Mouse (Mus musculus): ENCODE results near the gene Rfxank.

Rfxank gene

DNA sequence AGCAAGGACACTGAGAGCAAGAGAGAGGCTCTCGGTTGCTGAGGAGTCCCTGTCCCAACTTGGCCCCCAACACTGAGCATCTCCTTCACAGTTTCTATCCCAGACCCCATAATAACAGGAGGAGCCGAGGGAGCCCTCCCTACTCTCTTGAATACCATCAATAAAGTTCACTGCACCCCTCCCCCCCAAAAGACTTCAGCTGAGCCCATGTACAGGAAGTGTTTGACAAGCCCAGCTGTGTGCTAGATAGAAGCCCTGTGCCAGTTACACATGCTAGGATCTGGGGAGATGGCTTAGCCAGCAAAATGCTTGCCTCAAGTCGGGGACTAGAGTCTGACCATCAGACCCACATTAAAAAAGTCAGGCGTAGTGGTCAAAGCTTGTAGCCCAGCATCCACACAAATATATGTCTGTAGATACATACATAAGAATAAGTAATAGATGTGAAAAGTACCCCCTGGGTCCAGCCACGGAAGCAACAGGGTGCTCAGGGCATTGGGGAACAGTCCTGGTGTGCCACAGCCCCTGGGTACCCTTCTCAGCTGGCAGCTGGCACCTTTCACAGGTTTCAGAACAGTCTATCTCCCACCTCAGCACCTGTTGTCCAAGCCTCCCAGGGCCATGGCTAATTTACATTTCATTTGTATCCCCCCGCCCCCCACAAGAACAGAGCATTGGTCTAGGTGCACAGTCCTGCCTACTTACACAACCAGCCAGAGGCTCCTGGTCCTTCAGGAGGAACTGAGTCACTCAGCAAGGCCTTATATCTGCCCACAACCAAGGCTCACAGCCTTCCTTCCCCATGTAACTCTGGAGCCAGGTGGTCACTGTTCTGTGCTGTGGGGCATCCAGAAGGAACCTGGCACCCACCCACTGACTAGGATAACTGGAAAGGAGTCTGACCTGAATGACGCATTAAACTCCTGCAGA lies 9.0 kb upstream of the Rfxank start:
- DNase-seq: no peak

DNA sequence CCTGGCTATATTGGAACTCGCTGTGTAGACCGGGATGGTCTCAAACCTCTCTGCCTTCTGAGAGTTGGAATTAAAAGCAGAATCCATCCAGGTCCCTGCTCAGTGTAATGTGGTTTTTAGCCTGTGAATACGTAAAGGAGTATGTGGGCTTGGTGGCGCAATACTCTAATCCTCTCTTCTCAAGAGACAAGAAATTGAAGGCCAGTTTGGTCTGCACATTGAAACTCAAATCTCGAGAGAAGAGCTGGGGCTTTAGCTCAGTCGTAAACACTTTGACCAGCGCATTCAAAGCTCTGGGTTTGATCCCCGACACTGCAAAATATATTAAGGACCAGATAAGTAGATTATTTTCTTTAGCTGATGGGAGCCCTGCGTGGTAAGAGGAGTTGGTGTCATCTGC lies 1.0 kb upstream of the Rfxank start:
- no peak for DNase-seq

DNA sequence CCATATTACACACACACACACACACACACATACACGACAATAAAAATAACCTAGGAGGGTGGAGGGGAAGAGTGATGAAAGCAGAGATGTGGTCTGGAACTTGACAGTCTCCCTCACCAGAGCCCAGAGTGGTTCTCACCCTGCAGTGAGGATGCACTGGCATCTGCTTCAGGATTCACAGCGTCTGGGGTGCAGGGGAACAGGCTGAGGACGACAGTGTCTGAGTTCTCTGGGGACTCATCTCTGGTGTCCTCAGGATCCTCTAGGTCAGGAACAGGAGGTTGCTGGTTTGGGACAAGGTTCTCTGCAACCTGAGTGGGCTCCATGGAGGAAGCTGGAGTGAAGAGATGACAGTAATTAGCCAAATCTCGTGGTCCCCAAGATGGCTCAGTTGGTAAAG lies 1.1 kb downstream of the Rfxank start:
- DNase-seq: no peak

DNA sequence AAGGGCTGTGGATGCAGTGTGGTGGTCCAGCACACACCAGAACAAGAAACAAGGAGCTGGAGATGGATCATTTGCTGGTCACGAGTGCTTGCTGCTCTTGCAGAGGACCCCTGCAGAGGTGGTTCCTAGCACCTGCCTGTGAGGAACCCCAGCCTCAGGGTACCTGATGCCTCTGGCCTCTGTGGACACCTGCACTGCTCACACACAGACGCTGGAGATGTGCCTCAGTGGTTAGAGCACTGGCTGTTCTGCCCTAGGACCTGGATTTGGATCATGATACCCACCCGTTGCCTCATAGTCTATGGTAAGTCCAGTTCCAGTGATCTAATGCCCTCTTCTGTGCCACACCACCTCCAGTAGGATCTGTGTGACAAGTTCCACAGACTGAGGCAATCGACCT lies 2.4 kb downstream of the Rfxank start:
- DNase-seq: no peak

DNA sequence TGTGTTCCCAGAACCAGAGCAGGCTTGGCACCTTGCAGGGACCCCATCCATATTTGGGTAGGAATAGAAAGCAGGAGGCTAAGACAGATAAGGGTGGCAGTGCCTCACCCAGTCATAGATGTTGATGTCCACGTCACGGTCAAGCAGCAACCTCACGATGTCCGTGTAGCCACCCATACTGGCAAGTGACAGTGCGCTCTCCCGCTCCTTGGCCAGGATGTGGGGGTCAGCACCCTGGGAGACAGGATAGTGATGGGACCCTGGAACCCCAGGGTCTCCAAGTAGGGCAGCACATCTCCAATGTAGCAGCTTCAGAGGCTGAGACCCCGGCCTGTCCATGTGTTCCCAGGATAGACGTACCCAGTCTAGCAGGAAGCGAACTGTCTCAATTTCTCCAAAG lies 4.0 kb downstream of the Rfxank start:
- no peak for DNase-seq

DNA sequence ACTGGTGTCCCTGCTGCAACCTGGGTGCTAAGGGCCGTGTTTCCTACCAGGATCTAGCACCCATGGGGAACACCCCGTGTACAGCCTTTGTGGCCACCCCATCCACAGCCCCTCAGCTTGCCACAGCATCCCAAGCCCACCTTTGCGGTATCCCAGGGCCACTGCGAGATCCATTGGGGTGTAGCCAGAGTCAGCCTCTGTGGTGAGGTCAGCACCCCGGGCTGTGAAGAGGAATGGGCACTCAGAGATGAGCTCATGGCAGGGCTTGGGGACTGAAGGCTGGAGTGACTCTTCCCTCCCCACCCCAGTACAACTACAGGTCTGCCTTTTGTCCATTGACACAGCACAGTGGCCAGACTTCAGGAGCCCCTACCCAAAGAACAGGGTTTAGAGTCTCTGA lies 4.9 kb downstream of the Rfxank start:
- no peak for DNase-seq

DNA sequence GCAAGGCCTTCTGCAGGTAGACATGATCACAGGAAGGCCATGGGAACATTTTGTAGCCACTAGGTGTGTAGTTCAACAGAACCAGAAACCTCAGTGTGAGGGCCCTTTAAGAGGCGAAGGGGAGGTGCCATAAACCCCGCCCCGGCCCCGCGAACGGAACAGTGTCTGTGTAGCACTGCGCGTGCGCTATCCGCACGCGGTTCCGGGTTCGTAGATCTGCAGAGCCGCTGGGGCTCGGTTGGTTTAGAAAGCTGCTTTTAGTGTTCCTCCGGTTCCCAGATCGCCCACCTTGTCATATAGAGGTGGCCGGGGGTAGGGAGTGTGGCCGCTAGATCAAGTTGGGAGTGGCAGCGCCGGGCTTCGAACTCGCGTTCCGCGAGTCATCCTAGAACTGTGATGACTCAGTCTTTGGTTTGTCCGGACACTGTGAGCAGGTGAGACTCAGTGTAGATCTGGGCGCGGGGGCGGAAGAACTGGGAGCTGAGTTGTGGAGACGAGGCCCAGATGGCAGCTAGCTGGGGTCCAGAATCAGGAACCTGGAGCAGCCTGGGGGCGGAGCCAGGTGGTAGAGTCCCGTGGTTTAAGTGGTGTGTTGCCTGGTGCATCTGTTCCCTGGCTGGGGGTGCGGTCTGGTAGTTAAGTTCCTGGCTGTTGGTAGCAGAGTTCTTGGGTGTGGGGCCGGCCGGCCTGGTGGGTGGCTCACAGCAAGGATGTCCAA lies 7.6 kb downstream of the Rfxank start, which contains the start of gene Nr2c2ap:
TSS of gene Nr2c2ap (plus strand) at position 168 of the 718 bp plus-strand sequence.
- DNase-seq: peak; percentile 82

DNA sequence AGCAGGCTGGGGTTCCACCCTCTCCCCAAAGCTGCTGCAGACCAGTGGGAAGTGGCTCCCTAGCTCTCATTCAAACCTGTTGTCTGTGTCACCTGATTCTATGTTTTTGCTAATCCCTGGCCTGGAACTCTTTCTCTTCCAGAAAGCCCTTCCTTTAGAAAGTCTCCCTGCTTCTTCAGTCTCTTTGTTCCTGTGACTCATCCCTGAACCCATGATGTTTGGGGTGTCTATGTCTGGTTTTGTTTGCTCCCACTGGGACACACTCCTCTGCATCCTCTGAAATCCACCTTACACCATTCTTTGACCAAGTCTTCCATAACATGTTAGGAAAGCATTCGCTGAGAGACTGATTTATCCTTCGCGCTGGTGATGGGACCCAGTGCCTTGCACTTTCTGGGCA lies 8.9 kb downstream of the Rfxank start:
- DNase-seq: no peak

DNA sequence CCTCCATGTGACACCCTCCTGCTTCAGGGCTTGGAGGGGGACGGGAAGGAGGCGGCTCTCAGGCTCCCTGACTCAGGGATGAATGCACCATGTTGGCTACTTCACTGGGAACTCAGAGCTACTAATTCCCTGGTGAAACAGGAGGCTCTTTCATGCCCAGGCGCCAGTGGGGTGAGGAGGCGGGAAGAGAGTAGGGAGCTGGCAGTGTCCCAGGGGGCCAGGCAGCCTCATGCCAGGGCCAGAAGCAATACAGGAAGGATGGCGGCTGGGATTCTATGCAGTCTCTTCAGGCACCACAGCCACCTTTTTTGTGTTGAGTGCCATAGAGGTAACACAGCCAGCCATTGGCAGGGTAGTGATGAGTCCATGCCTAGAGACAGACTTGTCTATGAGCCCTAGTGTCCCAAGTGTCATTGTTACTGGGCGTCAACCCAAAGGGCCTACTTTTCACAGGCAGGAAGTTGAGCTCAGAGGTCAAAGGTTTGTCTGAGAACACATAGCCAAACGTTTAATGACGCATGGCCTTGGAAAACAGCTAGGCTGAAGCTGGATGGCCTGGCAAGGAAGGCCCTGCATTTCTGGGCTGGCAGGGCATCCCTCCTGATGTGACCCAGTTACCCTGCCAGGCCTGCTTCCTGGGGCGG lies 9.5 kb downstream of the Rfxank start:
- DNase-seq: peak; percentile 61

DNA sequence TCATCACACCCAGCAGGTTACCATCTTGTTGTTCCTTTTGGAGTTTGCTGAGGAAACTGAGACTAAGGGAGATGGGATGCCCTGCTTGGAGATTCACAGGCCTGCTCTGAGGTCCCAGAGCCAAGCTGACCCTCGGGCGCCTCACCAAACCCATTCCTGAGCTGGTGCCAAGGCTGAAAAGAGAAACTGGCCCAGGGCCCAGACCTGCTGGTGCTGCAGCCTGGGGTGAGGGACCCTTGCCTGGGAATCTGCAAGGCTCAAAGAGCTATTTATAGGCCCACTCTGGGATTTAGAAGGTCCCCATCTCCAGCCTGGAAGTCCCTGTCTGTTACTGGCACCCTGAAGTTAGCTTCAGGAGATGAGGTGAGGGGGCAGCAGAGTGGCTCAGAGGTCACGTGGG lies 10.5 kb downstream of the Rfxank start:
- no peak for DNase-seq

DNA sequence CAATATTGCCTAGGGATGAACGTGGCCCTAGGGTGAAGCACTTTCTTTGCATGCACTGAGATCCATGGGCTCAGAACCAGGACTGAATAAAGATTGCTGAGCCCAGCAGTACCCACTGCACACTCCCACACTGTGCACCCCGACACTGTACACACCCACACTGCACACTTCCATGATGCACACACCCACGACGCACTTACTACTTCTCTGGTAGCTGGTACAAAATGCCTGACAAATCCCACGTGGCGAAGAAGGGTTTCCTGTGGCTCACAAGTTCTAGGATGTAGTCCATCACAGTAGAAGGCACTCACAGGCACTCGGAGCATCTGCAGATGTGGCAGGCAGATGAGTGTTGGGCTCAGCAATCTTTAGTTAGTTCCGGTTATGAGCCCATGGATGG lies 14.0 kb downstream of the Rfxank start:
- no peak for DNase-seq

DNA sequence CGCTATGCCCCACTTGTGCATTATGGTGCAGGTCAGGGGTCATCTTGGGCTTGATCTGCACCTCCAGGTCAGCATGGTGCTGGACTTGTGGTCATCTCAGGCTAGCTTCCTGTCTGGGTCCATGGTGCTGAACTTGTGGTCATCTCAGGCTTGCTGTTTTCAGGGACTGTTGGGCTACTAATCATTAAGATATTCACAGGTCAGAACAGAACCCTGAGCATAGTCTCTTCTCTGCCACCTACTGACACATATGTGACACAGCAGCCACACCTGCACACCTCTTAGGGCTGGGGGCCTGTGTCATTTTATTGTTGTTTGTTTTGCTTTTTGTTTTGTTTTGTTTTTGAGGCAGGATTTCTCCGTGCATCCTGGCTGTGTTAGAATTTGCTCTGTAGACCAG lies 16.1 kb downstream of the Rfxank start:
- no peak for DNase-seq

DNA sequence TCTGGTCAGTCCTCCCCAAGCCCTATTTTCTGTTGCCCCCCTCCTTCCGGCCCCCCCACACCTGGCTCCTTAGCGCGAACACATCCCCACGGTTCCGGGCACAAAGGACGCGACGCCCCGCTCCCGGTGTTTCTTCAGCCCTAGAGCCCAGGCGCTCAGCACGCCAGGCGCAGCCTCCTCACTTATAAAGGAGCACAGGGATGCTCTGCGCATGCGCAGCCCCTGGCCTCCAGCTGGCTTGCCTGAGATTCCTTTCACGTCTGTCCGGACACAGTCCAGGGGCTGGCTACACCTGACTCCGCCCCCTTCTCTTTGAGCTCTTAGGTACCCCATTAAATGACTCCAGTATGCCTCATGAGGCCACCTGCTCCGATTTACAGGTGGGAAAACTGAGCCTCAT lies 18.3 kb downstream of the Rfxank start, which contains the start of gene Ncan:
TSS of gene Ncan (minus strand) at position 207 of the 400 bp plus-strand sequence.
- DNase-seq: peak; percentile 90

DNA sequence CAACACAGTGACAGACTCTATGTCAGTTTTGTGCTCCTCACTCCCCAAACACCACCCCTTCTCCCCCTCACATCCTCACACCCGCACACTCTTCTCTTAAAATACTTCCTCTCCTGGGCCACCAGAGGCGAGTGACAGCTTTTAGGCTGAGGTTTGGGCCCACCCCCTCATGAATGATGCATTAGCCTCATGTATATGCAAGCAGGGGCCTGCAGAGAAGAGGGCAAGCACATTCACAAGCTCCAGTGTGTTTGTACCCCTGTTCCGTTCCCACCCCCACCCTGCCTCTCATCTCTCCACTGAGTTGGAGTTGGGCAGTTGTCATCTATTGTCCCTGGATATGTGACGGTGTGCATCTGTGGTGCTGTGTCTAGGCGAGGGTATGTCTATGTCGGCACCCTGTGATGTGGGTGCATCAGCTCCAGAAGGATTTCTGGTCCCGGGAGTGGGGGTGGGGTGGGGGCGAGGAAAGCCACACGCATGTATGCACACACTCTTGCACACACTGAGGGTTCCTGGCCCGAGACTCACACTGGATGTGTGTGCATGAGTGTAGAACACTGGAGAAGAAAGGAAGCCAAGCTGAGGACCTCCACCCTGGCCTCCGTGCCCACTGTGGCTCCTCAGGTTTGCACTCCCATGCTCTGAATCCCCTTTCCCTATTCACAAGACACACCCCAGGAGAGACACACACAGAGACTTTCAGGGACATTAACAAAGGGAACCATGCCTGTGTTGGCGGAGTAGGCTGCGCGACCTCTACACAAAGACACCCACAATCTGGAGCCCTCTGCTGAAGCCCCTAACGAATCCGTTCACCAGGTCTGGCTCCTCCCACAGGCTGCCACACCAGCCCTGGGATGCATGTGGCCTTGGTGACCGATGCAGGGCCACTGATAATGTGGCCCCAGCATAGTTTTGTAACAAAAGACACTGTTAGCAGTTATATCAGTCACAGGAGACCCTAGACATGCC lies 19.9 kb downstream of the Rfxank start:
- no peak for DNase-seq

DNA sequence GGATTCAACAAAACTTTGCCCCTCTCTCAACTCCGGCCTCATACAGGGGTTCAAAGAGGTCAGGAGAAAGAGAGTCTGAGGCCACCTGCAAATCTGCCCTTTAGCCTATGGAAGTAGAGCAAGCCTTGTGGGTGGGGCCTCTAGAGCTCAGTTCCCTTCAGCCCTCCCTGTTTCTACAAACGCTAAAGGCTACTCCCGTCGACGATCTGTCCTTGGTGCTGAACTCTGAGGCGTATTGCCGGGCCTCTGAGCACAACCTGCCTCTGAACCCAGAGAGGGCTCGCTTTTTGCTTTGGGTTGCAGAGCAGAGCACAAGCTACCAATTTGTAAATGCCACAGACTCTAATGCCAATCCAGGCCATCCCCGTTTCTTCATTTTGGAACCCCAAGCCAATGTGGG lies 21.3 kb downstream of the Rfxank start:
- no peak for DNase-seq

DNA sequence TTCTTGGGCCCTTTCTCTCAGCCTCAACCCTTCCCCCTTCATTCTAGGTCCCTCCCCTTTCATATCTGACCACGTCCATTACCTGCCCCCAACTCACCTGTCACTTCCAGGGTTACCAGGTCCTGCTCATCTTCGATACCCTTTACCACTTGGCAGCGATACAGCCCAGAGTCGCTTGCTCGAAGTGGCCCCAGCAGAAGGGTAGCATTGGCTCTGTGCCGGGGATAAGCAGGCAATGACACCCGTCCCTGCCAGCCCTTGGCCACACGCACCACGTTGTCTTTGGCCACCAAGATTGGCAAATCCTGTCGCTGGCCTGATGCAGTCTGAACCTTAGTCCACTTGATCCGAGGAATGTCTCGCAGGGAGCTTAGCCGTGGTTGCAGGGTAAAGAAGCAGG lies 24.1 kb downstream of the Rfxank start:
- no peak for DNase-seq

DNA sequence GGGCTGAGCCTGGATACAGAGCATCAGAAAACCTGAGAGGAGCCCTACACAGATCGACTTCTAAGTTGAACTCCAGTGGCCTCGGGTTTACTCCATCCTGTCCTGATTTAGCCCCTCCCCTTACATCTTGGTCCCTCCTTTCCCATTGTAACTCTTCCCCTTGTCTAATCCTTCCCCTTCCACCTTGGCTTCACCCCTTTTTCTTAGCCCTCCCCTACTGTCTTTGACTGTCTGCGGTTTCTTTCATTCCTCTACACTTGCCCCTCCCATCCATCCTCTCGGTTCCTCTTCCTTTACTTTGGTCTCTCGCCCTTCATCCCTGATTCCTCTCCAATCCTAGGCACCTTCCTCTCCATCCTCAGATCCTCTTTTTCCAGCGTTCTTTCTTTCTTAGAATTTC lies 24.5 kb downstream of the Rfxank start:
- DNase-seq: no peak

DNA sequence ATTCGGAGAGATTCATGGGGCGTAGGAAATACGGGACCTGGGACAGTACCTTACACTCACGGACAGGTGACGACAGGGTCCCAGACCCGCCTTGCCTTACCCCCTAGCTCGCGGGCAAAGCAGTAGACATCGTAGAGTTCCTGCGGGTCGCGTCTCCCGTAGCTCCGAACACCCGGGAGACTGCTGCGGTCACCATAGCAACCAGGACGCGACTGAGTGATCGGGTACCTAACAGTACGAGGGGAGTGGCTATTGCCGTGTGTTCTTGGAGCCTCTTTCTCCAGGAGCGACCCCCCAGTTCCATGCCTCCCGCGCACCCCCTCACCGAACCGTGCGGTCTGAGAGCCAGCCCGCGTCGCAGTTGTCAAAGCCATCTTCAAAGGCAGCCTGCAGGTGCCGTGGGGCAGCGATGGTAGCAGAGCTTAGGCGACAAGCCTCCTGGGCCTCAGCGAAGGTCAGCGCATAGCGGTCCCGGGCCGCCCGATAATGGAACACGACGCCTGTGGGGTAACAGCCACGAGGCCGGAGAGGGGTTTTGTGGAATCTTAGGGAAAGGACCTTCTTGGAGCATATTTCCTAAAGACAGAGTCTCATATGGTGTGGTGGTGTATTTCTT lies 26.4 kb downstream of the Rfxank start:
- DNase-seq: no peak

DNA sequence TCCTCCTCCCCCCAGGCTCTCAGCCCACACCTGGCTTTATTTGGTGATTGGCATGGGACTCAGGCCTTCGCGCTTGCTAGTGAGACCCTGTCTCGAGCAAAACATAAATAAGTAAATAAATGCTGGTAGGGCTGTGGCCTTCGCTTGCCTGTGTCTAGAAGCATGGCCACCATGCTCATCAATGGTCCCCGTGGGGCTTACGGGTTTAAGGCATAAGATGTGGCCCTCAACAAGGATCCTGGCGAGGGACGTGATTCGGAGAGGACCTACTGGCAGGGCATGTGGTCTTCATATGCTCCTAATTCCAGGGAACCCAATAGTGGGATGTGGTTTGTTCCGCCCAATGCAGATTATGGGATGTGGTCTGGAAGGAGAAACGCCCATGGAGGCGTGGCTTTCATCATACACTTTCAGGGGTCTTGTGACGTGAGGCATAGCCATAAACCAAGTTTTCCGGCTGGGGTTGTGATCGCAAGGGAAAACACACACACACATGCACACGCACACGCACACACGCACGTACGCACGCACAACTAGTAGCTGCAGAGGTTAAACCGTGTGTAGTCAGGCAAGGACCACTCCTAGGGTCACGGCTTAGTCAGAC lies 27.7 kb downstream of the Rfxank start:
- DNase-seq: no peak

DNA sequence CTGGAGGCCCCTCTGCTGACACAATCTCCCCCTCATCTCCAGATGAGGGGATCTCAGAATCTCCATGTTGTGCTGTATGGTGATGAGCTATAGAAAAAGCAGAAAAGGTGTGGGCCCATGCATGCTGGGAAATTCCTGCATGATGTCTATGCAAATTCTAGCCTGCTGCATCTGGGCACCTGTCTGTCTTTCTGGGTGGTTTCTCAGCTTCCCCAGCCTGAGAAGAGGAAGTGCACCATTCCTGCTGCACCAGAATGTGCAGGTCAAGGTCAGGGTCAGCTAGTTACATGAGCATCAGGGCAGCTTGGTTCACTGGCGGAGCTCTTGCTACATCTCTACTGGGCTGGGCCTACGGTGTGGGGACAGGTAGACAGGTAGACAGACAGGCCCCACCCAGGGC lies 28.5 kb downstream of the Rfxank start:
- no peak for DNase-seq

DNA sequence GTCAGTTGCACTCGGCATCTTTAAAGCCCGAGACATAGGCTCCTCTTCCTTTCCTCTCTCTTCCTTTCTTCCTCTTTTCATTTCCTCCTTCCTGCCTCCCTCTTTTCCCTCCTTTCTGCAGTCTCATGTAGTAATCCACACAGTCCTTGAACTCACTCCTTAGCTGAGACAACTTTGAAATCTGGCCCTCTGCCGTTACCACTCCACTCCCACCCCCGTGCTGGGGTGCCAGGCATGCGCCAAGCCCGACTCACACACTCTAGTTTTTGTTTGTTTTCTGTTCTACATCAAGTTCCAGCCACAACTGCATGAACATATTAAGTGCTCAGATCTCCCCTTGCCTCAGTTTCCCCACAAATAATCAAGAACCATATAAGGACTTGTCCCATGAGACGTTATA lies 34.0 kb downstream of the Rfxank start:
- no peak for DNase-seq

DNA sequence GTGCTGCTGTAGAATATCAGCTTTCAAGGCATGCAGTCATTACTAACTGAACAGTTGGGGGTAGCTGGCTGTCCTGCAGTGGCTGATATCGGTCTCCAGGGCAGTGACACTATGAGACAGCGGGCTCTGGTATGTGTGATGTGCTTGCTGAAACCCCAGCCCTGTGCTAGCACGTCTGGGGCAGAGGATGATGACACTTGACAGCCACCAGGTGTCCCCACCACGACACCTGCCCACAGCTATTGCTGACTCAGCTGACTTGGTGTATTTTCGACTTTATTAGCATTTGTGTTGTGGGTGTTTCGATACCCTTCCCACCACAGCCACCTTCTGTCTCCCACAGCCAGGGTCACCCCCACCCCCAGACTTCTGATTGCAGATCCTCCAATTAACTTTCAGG lies 34.4 kb downstream of the Rfxank start:
- peak; percentile 48 for DNase-seq

All from cerebellum, adult 9-10 months (tissue).